Comparison of ENCODE assay signal across 19 mouse cellular contexts in genomic region chr6:41635211-41635610, GRCm38 (mm10). TPM values are rescaled to one million over a fixed set of nuclear protein-coding genes. Genes with fewer than 3 reads are reported as not detected.
A peak's percentile ranks its signal among the peaks of the same experiment; 100 is the strongest.
DNase-seq lines count a peak whose midpoint lies in the region; ATAC-seq and TF ChIP-seq lines count a peak whose summit lies in the region.
"Had no signal": no experiment of that assay in that cellular context is flagged by ENCODE, and none has a peak within 500 bp of the region (broad histone marks: within the 10 kb centered on the region; RNA-seq: fewer than 3 reads in every experiment).

No protein-coding gene starts in this region.

- no peak overlapping the region for H3K27ac ChIP-seq in kidney, postnatal 0 days
- no peak overlapping the region for H3K27ac ChIP-seq in midbrain, embryonic 14.5 days (replicated peaks; ENCODE audit: low read depth, low read length)
- H3K27ac ChIP-seq in midbrain, embryonic 10.5 days (replicated peaks), result no peak overlapping the region
- H3K27ac ChIP-seq in heart, embryonic 10.5 days, result no peak overlapping the region
- H3K27ac ChIP-seq: forebrain, embryonic 13.5 days; liver, embryonic 15.5 days; neural tube, embryonic 15.5 days had no signal

- DNase-seq in cerebellum, postnatal 14 days, result peak; percentile 20 to 36
- no peak for DNase-seq in cerebellum, adult 11 months
- no peak for DNase-seq in kidney, postnatal 0 days (ENCODE audit: low spot score)
- DNase-seq in kidney, adult 8-10 months, result no peak
- peak; percentile 25 for DNase-seq in midbrain, embryonic 14.5 days
- no peak for DNase-seq in midbrain, embryonic 10.5 days (ENCODE audit: low spot score)
- DNase-seq in heart, embryonic 10.5 days (ENCODE audit: low spot score), result no peak
- DNase-seq in B cell, adult 2 months, result no peak
- DNase-seq: adrenal gland, postnatal 10 days; cerebellum, adult 9-10 months; heart, postnatal 36 days; kidney, postnatal 10 days; thymus, postnatal 4 days had no signal

- ATAC-seq in kidney, postnatal 0 days (replicated peaks; ENCODE audit: low FRiP score, low read depth), result no peak
- ATAC-seq in midbrain, embryonic 14.5 days (ENCODE audit: low FRiP score, low TSS enrichment), result no peak
- ATAC-seq: forebrain, embryonic 13.5 days had no signal

- no peak overlapping the region for H3K4me3 ChIP-seq in kidney, postnatal 0 days (replicated peaks; ENCODE audit: low read depth, low read length)
- H3K4me3 ChIP-seq in midbrain, embryonic 14.5 days (replicated peaks; ENCODE audit: low read depth, low read length), result no peak overlapping the region
- H3K4me3 ChIP-seq in midbrain, embryonic 10.5 days, result no peak overlapping the region
- H3K4me3 ChIP-seq in heart, embryonic 10.5 days, result no peak overlapping the region
- H3K4me3 ChIP-seq: forebrain, embryonic 13.5 days; heart, embryonic 12.5 days; liver, embryonic 15.5 days; neural tube, embryonic 15.5 days had no signal

- no peaks in the 10 kb centered on the region for H3K27me3 ChIP-seq in kidney, postnatal 0 days (ENCODE audit: insufficient read depth, low read length)
- H3K27me3 ChIP-seq in midbrain, embryonic 14.5 days (ENCODE audit: control insufficient read depth, insufficient read depth, low read length), result no peaks in the 10 kb centered on the region
- H3K27me3 ChIP-seq in midbrain, embryonic 10.5 days (ENCODE audit: low read depth, poor library complexity, severe bottlenecking), result no peaks in the 10 kb centered on the region
- peaks cover 4% of the 10 kb centered on the region; the same call in 1 of the 2 replicates for H3K27me3 ChIP-seq in heart, embryonic 10.5 days (ENCODE audit: insufficient read depth, poor library complexity, severe bottlenecking)
- H3K27me3 ChIP-seq: CH12.LX; forebrain, embryonic 13.5 days; liver, embryonic 15.5 days; neural tube, embryonic 15.5 days had no signal

- H3K9me3 ChIP-seq in kidney, postnatal 0 days (replicated peaks; ENCODE audit: low read length), result no peaks in the 10 kb centered on the region
- no peaks in the 10 kb centered on the region for H3K9me3 ChIP-seq in midbrain, embryonic 14.5 days (ENCODE audit: control insufficient read depth, low read length)
- no peaks in the 10 kb centered on the region for H3K9me3 ChIP-seq in midbrain, embryonic 10.5 days (replicated peaks)
- no peaks in the 10 kb centered on the region for H3K9me3 ChIP-seq in heart, embryonic 10.5 days
- H3K9me3 ChIP-seq: forebrain, embryonic 13.5 days; heart, embryonic 12.5 days; liver, embryonic 15.5 days; neural tube, embryonic 15.5 days had no signal

- H3K4me1 ChIP-seq in kidney, postnatal 0 days (replicated peaks; ENCODE audit: insufficient read depth, low read length), result no peaks in the 10 kb centered on the region
- H3K4me1 ChIP-seq in midbrain, embryonic 14.5 days (ENCODE audit: control insufficient read depth, insufficient read depth, low read length), result no peaks in the 10 kb centered on the region
- no peaks in the 10 kb centered on the region for H3K4me1 ChIP-seq in midbrain, embryonic 10.5 days
- H3K4me1 ChIP-seq in heart, embryonic 10.5 days, result no peaks in the 10 kb centered on the region
- H3K4me1 ChIP-seq: heart, embryonic 12.5 days; liver, embryonic 15.5 days; neural tube, embryonic 15.5 days had no signal

- no peaks in the 10 kb centered on the region for H3K36me3 ChIP-seq in kidney, postnatal 0 days (ENCODE audit: insufficient read depth, low read length)
- H3K36me3 ChIP-seq in midbrain, embryonic 14.5 days (ENCODE audit: control insufficient read depth, insufficient read depth, low read length), result no peaks in the 10 kb centered on the region
- no peaks in the 10 kb centered on the region for H3K36me3 ChIP-seq in midbrain, embryonic 10.5 days
- no peaks in the 10 kb centered on the region for H3K36me3 ChIP-seq in heart, embryonic 10.5 days
- H3K36me3 ChIP-seq: heart, embryonic 12.5 days; liver, embryonic 15.5 days; neural tube, embryonic 15.5 days had no signal

- 76% methylated on average over 1 of the region's 1 CpGs for WGBS in kidney, postnatal 0 days
- WGBS in midbrain, embryonic 14.5 days, result 47% methylated on average over 1 of the region's 1 CpGs
- WGBS in midbrain, embryonic 10.5 days, result 68% methylated on average over 1 of the region's 1 CpGs
- 47% methylated on average over 1 of the region's 1 CpGs for WGBS in heart, embryonic 10.5 days

- H3K4me2 ChIP-seq in kidney, postnatal 0 days (ENCODE audit: low read length), result peak overlapping the region; percentile 39
- no peak overlapping the region for H3K4me2 ChIP-seq in midbrain, embryonic 14.5 days (ENCODE audit: low read length)
- H3K4me2 ChIP-seq: forebrain, embryonic 13.5 days; heart, embryonic 12.5 days; liver, embryonic 15.5 days; neural tube, embryonic 15.5 days had no signal

- TF ChIP-seq CTCF in kidney, postnatal 0 days (IDR thresholded peaks at IDR 0.05; ENCODE audit: low read depth), result no peak

- H3K9ac ChIP-seq in kidney, postnatal 0 days (ENCODE audit: low read depth, low read length), result no peak overlapping the region
- H3K9ac ChIP-seq in midbrain, embryonic 14.5 days (replicated peaks; ENCODE audit: low read length), result no peak overlapping the region
- H3K9ac ChIP-seq: forebrain, embryonic 13.5 days; heart, embryonic 12.5 days; liver, embryonic 15.5 days; neural tube, embryonic 15.5 days had no signal

RNA-seq across cellular contexts. Expression of gene Trpv6, which starts 1.0 kb away (rescaled TPM):
- polyA plus RNA-seq in kidney, postnatal 0 days (2015; fragmentation: Nextera tagmentation; extraction: Ambion mirVana), result 5.7 and 5.8 TPM in 2 replicates
- polyA plus RNA-seq in midbrain, embryonic 14.5 days (2014; fragmentation: Nextera tagmentation; extraction: Ambion mirVana), result 1.2 and 1.7 TPM in 2 replicates
- polyA plus RNA-seq in midbrain, embryonic 10.5 days (2016; fragmentation: Nextera tagmentation; extraction: Ambion mirVana), result 0.10 and 0.27 TPM in 2 replicates
- 0.11 and 0.41 TPM in 2 replicates for polyA plus RNA-seq in heart, embryonic 10.5 days (2016; fragmentation: Nextera tagmentation; extraction: Ambion mirVana)

RNA-seq across cellular contexts. Expression of gene Ephb6, which starts 29.9 kb away (rescaled TPM):
- polyA plus RNA-seq in kidney, postnatal 0 days (2015; fragmentation: Nextera tagmentation; extraction: Ambion mirVana), result 11.8 and 11.9 TPM in 2 replicates
- polyA plus RNA-seq in midbrain, embryonic 14.5 days (2014; fragmentation: Nextera tagmentation; extraction: Ambion mirVana), result 36.3 and 38.5 TPM in 2 replicates
- polyA plus RNA-seq in midbrain, embryonic 10.5 days (2016; fragmentation: Nextera tagmentation; extraction: Ambion mirVana), result 13.9 and 17.0 TPM in 2 replicates
- 5.1 and 6.2 TPM in 2 replicates for polyA plus RNA-seq in heart, embryonic 10.5 days (2016; fragmentation: Nextera tagmentation; extraction: Ambion mirVana)

RNA-seq across cellular contexts. Expression of gene Trpv5, which starts 45.4 kb away (rescaled TPM):
- 9.4 and 10.7 TPM in 2 replicates for polyA plus RNA-seq in kidney, postnatal 0 days (2015; fragmentation: Nextera tagmentation; extraction: Ambion mirVana)
- not detected in 2 replicates for polyA plus RNA-seq in midbrain, embryonic 14.5 days (2014; fragmentation: Nextera tagmentation; extraction: Ambion mirVana)
- polyA plus RNA-seq in midbrain, embryonic 10.5 days (2016; fragmentation: Nextera tagmentation; extraction: Ambion mirVana), result not detected in 2 replicates
- not detected in 2 replicates for polyA plus RNA-seq in heart, embryonic 10.5 days (2016; fragmentation: Nextera tagmentation; extraction: Ambion mirVana)
- polyA plus RNA-seq: forebrain, embryonic 13.5 days; heart, embryonic 12.5 days; limb, embryonic 14.5 days; neural tube, embryonic 15.5 days had no signal

RNA-seq across cellular contexts. Expression of gene Llcfc1, which starts 49.0 kb away (rescaled TPM):
- polyA plus RNA-seq in kidney, postnatal 0 days (2015; fragmentation: Nextera tagmentation; extraction: Ambion mirVana), result 0.49 and 0.57 TPM in 2 replicates
- polyA plus RNA-seq in midbrain, embryonic 14.5 days (2014; fragmentation: Nextera tagmentation; extraction: Ambion mirVana), result not detected in 2 replicates
- polyA plus RNA-seq in midbrain, embryonic 10.5 days (2016; fragmentation: Nextera tagmentation; extraction: Ambion mirVana), result not detected in 2 replicates
- not detected in 2 replicates for polyA plus RNA-seq in heart, embryonic 10.5 days (2016; fragmentation: Nextera tagmentation; extraction: Ambion mirVana)
- polyA plus RNA-seq: forebrain, embryonic 13.5 days; heart, embryonic 12.5 days; limb, embryonic 14.5 days; neural tube, embryonic 15.5 days had no signal

Comparison
In these comparisons a context has a peak if more than half of its experiments do, and no peak if none do; other contexts are left out.
1. DNase-seq: peak in cerebellum, postnatal 14 days (2 of 2) and midbrain, embryonic 14.5 days (single experiment); none in cerebellum, adult 11 months (single experiment), kidney, postnatal 0 days (single experiment), kidney, adult 8-10 months (0 of 2), midbrain, embryonic 10.5 days (single experiment), heart, embryonic 10.5 days (single experiment) and B cell, adult 2 months (0 of 2).
2. RNA of gene Trpv5, which starts 45.4 kb away (polyA plus RNA-seq): 9.4 to 10.7 TPM in kidney, postnatal 0 days; not detected in heart, embryonic 10.5 days, not detected in midbrain, embryonic 14.5 days and not detected in midbrain, embryonic 10.5 days; every median in the first group is over 10 times any median in the second.